Mouse (Mus musculus): ENCODE measurements around the gene Sez6l. TPM values are rescaled to one million over a fixed set of nuclear protein-coding genes. Genes with fewer than 3 reads are reported as not detected.

Sez6l gene
- polyA plus RNA-seq, 1 experiment = 105 TPM

DNA sequence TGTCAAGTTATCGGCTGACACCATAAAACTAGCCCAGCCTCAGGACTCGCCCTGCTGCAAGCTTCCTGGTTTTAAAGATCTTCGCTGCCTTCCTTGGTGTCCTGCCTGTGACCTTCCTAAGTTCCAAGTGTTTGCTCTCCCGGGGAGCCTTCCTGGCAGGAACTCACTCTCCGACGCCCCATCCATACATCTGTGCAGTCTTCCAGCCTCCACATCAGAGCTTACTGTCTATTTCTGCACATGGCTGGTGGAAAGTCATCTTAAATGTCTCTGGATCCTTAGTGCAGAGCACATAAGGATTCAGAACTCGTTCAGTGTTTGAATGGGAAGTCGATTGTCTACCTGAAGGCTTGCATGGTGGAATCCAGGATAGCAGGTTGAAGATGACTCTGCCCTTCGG lies 59.5 kb downstream of the Sez6l start:
- TF ChIP-seq POLR2A (IDR thresholded peaks at IDR 0.05; ENCODE audit: extremely low read depth, insufficient read depth, low read length) (no peak), CTCF (IDR thresholded peaks at IDR 0.05; ENCODE audit: extremely low read depth, insufficient read depth, low read length) (no peak)
- Histone ChIP-seq H3K27ac (ENCODE audit: insufficient read depth, low read length) (no peak overlapping the region), H3K4me1 (ENCODE audit: control insufficient read depth, insufficient read depth, low read length) (peaks cover 21% of the 10 kb centered on the region), H3K4me3 (ENCODE audit: insufficient read depth, low read length) (no peak overlapping the region)

DNA sequence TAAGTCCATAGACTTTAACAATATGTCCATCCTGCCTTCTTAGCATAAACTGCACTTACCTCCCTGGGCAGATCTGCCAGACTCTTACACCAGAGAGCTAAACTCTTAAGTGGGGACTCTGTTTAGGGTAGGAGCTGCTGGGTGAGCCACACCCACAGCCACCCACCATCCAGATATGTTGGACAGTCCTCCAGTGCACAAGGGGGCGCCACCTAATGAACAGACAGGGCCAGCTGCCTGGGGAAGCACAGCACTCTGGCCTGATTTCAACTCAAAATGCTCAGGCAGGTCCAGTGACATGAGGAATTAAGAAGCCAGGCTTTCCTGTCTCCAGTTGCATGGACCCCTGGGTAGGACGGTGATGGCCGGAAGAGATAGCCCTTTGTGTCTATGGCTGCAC lies 60.5 kb downstream of the Sez6l start:
- no peak overlapping the region for H3K27ac ChIP-seq (ENCODE audit: insufficient read depth, low read length)
- no peak overlapping the region for H3K4me3 ChIP-seq (ENCODE audit: insufficient read depth, low read length)
- H3K4me1 ChIP-seq (ENCODE audit: control insufficient read depth, insufficient read depth, low read length) = peaks cover 17% of the 10 kb centered on the region
- no peak for TF ChIP-seq CTCF (IDR thresholded peaks at IDR 0.05; ENCODE audit: extremely low read depth, insufficient read depth, low read length)
- no peak for TF ChIP-seq POLR2A (IDR thresholded peaks at IDR 0.05; ENCODE audit: extremely low read depth, insufficient read depth, low read length)

DNA sequence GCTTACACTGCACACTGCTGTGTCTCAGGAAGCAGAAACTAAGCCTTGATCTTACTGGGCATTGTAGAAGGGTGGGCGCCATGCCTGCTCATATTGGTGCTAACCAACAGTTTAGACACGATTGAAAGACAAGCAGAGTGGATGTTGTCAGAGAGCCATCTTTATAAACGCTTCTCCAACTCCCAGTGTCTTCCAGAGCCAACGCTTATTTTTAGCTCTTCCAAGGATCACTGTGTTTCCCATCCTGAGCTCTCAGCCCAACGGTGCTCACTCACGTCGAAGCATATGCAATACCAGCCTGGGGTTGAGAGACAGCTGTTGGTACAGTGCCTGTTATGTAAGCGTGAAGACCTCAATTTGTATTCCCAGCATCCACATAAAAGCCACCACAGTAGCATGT lies 66.6 kb downstream of the Sez6l start:
- Histone ChIP-seq H3K27ac (ENCODE audit: insufficient read depth, low read length) (0 out of 2 replicates have a peak overlapping the region, but pooled peaks have one; percentile 63), H3K4me1 (ENCODE audit: control insufficient read depth, insufficient read depth, low read length) (peaks cover 6% of the 10 kb centered on the region), H3K4me3 (ENCODE audit: insufficient read depth, low read length) (no peak overlapping the region)
- TF ChIP-seq CTCF (IDR thresholded peaks at IDR 0.05; ENCODE audit: extremely low read depth, insufficient read depth, low read length) (no peak), POLR2A (IDR thresholded peaks at IDR 0.05; ENCODE audit: extremely low read depth, insufficient read depth, low read length) (no peak)

DNA sequence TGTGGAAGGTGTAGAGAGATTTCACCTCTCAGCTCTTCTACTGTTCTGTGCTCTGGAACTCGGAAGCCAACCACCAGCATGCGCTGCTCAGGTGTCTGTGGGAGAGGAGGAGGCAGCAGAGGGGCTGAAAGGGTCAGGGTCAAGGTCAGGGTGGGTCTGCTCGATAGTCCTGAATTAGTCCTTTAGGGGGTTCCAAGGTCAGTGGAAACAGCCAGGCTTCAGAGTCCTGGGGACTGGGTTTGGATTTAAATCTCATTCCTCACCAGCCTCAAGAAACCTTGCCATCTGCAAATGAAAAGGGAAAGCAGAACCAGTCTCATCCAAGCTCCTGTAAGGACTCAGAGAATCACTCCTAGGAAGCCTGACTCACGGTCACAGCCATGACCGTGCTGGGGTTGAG lies 67.1 kb downstream of the Sez6l start:
- peaks cover 5% of the 10 kb centered on the region for H3K4me1 ChIP-seq (ENCODE audit: control insufficient read depth, insufficient read depth, low read length)
- TF ChIP-seq POLR2A (IDR thresholded peaks at IDR 0.05; ENCODE audit: extremely low read depth, insufficient read depth, low read length) (no peak), CTCF (IDR thresholded peaks at IDR 0.05; ENCODE audit: extremely low read depth, insufficient read depth, low read length) (no peak)
- no peak overlapping the region for H3K4me3 ChIP-seq (ENCODE audit: insufficient read depth, low read length)
- 0 out of 2 replicates have a peak overlapping the region, but pooled peaks have one; percentile 15 for H3K27ac ChIP-seq (ENCODE audit: insufficient read depth, low read length)

DNA sequence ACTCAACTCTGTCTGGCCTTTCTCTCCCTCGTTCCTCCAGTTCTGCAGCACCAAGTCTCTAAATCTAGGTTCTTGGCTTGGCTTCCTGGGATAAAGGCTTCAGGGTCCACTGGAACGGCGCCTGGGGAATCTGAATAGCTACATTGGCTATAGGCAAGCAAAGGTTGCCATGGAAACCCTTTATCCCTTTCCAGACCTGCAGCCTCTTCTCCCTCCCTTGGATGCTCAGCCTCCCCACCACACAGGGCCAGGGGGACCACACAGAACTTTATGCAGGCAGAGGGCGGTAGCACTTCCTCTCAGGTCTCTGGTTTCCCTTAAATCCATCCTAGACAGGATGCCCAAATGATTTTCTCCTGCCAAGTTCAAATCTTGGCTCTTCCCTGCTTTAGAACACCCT lies 71.4 kb downstream of the Sez6l start:
- no peak overlapping the region for H3K27ac ChIP-seq (ENCODE audit: insufficient read depth, low read length)
- no peak for TF ChIP-seq POLR2A (IDR thresholded peaks at IDR 0.05; ENCODE audit: extremely low read depth, insufficient read depth, low read length)
- no peak for TF ChIP-seq CTCF (IDR thresholded peaks at IDR 0.05; ENCODE audit: extremely low read depth, insufficient read depth, low read length)
- no peak overlapping the region for H3K4me3 ChIP-seq (ENCODE audit: insufficient read depth, low read length)
- peaks cover 10% of the 10 kb centered on the region for H3K4me1 ChIP-seq (ENCODE audit: control insufficient read depth, insufficient read depth, low read length)

DNA sequence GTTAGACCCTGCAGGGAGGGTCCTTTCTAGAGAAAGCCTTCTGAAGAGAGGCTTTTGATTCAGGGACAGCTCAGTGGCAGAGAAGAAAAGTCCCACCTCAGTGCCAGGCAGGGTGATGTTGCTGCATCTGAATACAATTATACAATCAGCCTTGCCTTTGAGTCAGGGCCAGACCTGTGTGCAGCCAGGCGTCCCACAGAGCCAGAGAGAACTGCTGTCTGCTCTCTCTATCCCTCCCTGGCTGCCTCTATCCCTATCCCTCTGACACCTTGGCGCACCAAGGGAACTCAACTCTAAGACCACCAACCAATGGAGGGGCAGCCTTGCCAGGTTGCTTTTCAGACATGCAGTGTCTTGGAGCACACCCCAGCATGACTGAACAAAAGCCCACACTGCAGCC lies 75.6 kb downstream of the Sez6l start:
- Histone ChIP-seq H3K27ac (ENCODE audit: insufficient read depth, low read length) (no peak overlapping the region), H3K4me1 (ENCODE audit: control insufficient read depth, insufficient read depth, low read length) (peaks cover 17% of the 10 kb centered on the region), H3K4me3 (ENCODE audit: insufficient read depth, low read length) (no peak overlapping the region)
- TF ChIP-seq POLR2A (IDR thresholded peaks at IDR 0.05; ENCODE audit: extremely low read depth, insufficient read depth, low read length) = no peak
- no peak for TF ChIP-seq CTCF (IDR thresholded peaks at IDR 0.05; ENCODE audit: extremely low read depth, insufficient read depth, low read length)

DNA sequence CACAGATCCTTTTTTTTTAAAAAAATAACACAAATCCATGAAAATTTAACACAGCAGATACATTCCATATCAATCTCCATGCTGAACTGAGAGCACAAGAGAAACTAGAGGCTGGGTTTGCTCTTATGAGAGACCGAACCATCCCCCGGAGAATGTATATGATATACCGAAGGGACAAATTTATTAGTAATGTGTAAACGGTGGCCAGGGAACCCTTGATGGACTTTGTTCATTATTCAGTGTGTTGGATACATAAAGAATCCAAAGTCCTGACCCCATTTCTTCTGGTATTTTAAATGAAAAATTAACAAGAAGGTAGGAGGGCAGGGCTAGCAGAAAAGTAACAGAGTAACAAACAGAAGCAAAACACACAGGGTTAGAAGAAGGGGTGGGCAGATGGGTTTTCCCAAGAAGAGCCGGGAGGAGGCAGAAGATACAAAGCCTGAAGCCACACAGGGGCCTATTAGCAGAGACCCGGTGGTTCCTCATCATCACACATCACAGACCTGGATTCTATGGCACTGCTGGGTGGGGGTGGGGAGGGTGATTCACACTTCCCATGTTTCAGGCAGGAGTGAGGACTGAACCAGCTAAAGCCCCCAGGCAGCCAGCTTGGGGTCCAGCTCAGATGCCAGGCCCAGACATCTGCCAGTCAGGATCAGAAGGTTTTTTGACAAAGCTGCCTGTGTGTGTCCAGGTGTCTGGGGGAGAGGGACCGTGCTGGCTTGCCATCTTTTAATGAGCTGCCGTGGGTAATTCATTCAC lies 76.9 kb downstream of the Sez6l start:
- Histone ChIP-seq H3K27ac (ENCODE audit: insufficient read depth, low read length) (peak overlapping the region; percentile 5; the same call in 1 of the 2 replicates), H3K4me1 (ENCODE audit: control insufficient read depth, insufficient read depth, low read length) (peaks cover 17% of the 10 kb centered on the region), H3K4me3 (ENCODE audit: insufficient read depth, low read length) (no peak overlapping the region)
- TF ChIP-seq POLR2A (IDR thresholded peaks at IDR 0.05; ENCODE audit: extremely low read depth, insufficient read depth, low read length) = no peak
- TF ChIP-seq CTCF (IDR thresholded peaks at IDR 0.05; ENCODE audit: extremely low read depth, insufficient read depth, low read length) = no peak

DNA sequence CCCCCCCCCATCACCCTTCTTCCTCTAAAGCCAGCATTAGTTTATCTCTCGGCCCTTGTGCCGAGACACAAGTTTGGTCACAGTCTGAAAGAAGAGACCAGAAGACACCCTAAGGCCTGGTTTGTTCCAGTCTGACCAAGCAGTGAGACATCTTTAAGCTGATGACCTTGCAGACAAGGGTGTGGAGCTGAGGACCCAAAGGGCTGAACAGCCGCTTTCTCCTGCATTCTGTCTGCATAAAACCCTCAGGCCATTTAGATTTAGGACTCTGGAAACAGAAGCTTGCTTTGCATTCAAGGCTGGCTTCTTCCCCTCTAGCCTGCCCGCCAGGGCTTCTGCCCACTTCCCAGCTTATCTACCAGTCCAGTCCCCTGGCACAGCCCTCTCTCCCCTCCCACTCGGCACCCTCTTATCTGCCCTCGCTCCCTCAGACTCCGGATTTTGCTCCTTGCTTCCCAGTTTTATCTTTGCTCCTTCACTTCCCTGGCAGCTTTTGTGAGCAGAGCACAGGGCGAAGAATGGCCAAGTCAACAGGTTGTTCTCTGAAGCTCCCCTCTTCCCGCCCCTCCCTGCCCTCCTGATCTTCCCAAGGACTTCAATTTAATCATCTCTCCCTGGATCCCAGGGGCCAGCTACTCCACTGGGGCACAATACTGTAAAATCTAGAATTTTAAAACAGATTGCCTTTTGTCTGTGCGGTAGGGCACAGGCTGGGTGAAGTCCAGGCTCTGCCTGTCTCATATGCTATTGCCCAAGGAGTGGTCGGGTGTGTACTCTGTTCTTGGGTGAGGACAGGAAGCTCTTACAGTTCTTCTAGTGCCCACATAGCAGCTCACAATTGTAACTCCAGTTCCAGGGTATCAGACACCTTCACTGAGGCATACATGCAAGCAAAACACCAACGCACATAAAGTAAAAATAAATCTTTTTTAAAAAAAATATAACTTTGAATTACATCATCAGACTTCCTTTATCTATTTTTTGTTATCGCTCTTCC lies 77.8 kb downstream of the Sez6l start:
- peaks cover 17% of the 10 kb centered on the region for H3K4me1 ChIP-seq (ENCODE audit: control insufficient read depth, insufficient read depth, low read length)
- no peak for TF ChIP-seq POLR2A (IDR thresholded peaks at IDR 0.05; ENCODE audit: extremely low read depth, insufficient read depth, low read length)
- TF ChIP-seq CTCF (IDR thresholded peaks at IDR 0.05; ENCODE audit: extremely low read depth, insufficient read depth, low read length) = no peak
- H3K4me3 ChIP-seq (ENCODE audit: insufficient read depth, low read length) = no peak overlapping the region
- peak overlapping the region; percentile 35; the same call in 1 of the 2 replicates for H3K27ac ChIP-seq (ENCODE audit: insufficient read depth, low read length)

DNA sequence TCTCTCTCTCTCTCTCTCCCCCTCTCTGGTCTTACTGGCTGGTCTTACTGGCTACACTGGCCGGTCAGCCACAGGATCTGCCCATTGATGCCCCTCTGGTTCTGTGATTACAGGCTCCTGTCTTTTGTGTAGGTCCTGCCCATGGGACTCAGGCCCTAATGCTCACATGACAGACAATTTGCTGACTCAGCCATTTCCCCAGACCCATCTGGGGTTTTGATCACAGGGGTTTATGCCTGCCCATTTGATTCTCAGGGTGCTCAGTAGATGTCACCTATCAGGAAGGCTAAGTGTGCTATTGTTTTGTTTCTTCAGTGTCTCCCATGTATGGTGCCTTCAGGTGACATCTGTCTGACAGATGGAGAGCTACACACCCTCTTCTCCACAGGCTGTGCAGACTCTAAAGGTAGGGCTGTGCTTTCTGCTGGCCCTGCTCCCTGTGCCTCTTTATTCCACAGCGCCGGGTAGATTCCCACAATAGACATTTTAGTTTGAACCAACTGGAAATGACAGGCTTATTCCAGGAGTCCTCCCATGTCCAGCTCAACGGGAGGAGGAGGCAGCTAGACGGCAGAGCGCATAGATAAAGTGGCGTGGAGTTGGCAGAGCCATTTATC lies 80.1 kb downstream of the Sez6l start:
- TF ChIP-seq POLR2A (IDR thresholded peaks at IDR 0.05; ENCODE audit: extremely low read depth, insufficient read depth, low read length) (no peak), CTCF (IDR thresholded peaks at IDR 0.05; ENCODE audit: extremely low read depth, insufficient read depth, low read length) (no peak)
- Histone ChIP-seq H3K4me3 (ENCODE audit: insufficient read depth, low read length) (no peak overlapping the region), H3K27ac (ENCODE audit: insufficient read depth, low read length) (no peak overlapping the region), H3K4me1 (ENCODE audit: control insufficient read depth, insufficient read depth, low read length) (peaks cover 19% of the 10 kb centered on the region)
